Mouse (Mus musculus) liver, postnatal 0 days (tissue): ENCODE measurements at regions not wholly inside any gene's neighbourhood (a gene's known extent, or its start where the extent isn't known, plus 50 kb on each side); places are given as distances from the start of the nearest gene placed in this dataset.

ENCODE experiments used
- CTCF ChIP-seq: sonication (generic); IDR thresholded peaks from 2 replicates; pipeline ENCODE4 v1.5.1; 2016; ENCODE audit warnings: antibody characterized with exemption, low read depth
- EP300 ChIP-seq: IDR thresholded peaks from 2 replicates; pipeline ENCODE4 v1.6.1; 2016; ENCODE audit warnings: antibody characterized with exemption, low read depth, mild to moderate bottlenecking

DNA sequence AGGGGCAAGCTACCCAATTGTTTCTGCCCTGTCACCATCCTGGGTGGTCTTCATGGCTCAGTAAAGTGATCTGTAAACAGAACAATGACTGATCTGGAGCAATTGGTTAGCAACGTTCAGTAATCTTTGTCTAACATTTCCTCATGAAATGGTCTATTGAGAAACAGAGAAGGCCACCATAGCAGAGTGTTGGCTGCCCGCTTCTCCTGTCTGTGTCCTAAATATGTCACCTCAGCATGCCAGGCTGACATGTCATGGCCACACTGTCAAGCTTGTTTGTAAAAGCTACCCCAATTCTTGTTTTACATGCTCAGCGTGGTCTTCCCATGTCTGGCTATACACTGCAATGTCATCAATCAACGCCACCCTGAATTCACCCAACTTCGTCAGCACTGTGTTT lies 301.0 kb upstream of the Pbx1 start:
- TF ChIP-seq EP300 (no peak), CTCF (no peak)
